Mouse (Mus musculus) embryo, embryonic 10 days (tissue): ENCODE results near the gene Acad12.
A peak's percentile ranks its signal among the peaks of the same experiment; 100 is the strongest.

Experiments
- DNase-seq: peaks from one replicate; pipeline ENCODE4 v3.0.0-alpha.2; 2015; ENCODE audit warnings: low spot score

Gene Acad12

DNA sequence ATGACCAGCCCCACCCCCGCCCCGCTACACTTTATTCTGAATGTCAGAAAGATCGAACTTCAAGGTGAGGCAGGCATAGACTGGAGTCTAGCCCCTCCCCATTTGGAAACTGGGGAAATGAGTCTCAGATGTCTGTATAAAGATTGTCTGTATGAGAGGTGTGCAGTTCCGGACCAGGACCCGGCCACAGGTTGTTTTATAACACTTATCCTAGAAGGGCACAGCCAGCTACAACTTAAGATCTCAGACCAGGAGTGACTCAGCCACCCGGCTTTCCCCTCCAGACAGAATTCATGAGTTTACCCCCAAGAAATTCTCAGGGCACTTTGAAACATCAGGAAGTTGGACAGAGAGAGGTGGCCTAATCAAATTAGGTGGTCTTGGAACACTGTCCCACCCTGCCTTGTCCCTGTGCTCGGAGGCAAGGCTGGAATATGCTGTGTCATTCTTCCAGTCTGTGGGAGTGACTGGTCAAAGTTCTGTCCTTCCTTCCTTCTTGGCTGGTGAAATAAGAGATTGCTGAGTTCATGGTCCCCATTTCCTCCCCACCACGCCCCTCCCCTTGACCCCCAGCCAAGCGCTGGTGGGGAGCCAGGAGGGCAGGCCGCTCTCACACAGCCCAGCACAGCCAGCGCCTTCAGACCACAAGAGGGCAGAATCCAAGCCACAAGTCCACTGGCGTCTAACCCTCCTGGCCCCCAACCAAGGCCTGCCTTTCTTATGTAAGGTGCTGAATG lies 34.8 kb downstream of the Acad12 start:
- peak; percentile 56 for DNase-seq

DNA sequence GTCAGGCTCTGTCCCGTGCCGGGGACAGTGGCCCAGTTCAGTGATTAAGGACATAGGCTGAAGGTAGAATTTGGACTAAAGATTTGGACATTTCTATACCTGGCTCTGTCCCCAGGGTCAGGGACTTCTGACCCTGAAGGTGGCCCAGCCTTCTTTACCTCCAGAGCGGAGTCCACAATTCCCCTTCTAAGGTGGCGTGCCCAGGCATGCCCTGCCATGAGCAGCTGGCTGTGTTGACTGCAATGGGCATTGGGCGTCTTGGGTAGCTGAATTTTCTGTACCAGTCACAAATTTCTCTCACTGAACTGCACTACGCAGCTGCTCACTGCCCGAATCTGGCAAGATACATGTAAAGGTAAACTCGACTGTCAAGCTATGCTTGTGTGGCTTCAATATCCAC lies 36.8 kb downstream of the Acad12 start:
- DNase-seq, result no peak

DNA sequence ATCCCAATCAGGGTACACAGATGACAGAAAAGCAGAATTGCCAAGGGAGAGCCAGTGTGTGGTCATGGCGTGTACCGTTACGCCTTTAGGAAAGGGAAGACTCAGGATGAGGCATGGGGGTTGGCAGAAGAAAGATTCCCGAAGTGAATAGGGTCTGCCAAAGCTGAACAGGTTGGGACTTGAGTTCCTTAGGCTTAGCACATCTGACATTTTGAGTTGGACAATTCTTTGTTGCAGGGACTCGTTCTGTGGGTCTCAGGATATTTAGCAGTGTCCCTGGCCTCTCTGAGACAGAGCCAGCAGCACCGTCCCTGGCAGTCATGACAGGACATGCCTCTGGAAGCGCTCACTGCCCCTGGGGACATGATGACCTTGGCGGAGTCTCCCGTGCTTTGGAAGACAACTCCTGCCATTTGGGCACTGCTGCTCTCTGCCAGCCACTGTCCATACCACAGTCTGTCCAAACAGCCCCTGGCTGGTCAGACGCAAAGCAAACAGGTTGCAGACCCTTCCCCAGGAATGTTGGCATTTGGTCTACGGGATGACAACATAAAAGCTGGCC lies 41.7 kb downstream of the Acad12 start:
- DNase-seq, result no peak

DNA sequence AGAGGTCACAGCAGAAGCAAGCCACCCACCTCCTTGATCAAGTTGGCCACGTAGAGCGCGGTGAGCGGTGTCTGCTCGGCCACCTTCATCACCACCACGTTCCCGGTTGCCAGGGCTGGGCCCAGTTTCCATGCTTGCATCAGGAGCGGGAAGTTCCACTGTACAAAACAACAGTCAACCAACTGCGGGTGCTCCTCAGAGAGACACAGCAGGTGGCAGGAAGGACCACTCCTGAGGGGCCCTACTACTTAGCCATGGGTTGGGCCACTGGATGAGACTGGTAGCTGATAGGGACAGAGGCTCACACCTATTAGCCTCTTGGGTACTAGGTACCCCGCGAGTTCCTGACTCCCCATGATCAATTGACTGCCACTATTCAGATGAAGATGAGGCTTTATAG lies 42.9 kb downstream of the Acad12 start:
- no peak for DNase-seq

DNA sequence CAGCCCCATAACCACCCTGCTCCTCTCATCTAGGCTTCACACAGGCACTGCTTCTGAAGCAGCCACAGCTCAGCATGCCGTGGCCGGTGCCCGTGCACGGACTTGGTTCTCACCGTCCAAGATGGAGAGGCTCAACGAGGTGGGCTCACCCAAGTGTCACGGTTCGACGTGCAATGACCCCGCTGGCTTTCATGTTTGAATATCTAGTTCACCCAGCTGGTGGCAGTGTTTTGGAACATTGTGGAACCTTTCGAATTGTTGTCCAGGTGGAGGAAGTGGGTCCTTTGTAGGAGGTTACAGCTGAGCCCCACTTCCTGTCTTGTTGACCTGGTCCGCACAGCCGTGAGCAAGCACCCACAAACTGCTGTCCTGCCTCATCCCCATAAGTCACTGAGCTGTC lies 44.6 kb downstream of the Acad12 start:
- no peak for DNase-seq

DNA sequence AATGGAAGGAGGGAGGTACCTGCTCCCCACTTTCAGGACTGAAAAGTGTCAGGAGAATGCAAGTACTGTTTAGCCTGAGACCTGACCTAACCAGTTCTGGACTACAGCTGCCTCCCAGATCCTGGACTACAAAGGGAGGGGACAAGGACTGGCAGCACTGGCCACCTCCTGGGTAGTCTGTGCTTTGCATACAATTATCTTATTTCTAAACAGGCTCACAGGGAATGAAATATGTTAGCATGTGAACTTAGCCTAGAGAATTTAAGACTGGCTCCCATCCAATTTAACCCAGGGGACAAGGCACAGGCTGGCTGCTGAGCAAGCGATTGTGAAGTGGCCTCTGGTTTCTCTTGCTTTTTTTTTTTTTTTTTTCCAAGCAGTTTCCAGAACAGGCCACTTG lies 48.0 kb downstream of the Acad12 start:
- no peak for DNase-seq

DNA sequence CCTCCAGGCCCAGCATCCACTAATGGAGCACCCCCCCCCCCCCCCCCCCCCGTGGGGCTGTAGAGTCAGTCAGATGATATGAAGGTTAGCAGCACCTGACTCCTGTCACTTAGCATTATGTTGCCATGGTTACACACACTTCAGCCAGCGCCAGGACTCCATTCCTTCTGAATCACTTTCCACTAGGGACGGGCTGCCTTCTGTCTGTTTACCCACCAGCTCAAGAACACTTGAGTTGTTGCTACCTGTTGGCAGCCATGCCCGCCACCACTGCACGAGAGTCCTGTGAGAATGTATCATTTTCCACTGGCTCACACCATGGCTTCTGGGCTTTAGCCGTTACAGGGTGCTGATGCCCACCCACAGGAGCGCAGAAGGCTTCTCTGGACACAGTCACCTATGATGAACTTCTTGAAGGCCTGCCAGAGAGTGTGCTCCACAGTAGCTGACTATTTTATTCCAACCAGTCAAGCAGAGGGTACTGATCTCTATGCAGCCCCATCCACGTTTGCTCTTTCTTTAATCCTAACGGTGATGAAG lies 48.8 kb downstream of the Acad12 start:
- DNase-seq, result no peak

DNA sequence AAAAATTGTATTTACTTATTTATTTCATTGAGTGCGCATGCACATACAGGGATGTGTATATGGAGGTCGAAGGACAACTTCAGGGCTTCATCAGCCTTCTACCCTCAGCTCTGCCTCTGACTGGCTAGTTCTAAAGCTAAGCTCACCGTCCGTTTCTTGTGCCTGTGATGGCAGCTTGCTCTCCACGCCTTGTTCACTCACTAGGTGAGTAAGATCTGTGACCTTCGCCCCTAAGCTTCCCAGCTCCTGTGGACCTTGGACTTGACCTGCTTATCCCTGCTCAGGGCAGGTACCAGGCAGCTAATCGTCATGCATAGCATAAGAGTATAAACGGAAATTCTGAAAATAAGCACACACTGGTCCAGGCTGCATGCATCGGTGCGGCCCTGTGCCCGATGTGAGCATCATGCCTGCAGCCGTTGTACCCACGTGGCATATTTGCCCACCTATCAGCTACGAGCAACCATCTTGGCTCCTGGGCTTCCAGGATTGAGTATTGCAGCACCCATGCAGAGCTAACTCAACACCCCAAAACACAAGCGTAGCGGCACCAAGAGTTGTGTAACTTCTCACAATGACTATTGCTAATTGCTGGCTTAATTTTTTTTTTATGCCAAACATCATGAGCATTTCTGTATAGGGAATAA lies 52.6 kb downstream of the Acad12 start:
- no peak for DNase-seq

DNA sequence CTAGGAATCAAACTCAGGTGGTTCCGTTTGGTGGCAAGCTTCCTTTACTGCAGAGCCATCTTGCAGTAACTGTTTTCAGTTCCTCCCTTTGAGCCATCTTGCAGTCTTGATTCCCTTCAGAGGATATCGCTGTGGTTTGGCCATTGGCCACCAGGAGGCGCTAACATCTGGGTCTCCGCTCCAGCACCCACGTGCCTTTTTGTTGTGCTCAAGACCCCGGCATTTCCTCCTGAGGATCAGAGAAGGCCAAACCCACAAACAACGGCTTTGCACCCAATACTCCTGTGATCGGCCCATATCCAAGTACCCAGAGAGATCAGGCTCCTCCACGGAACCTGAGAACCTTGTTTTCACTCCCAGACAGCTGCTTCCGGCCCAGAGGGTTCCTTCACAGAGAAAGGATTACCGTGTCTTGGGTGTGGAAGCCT lies 54.3 kb downstream of the Acad12 start:
- DNase-seq, result peak; percentile 90

DNA sequence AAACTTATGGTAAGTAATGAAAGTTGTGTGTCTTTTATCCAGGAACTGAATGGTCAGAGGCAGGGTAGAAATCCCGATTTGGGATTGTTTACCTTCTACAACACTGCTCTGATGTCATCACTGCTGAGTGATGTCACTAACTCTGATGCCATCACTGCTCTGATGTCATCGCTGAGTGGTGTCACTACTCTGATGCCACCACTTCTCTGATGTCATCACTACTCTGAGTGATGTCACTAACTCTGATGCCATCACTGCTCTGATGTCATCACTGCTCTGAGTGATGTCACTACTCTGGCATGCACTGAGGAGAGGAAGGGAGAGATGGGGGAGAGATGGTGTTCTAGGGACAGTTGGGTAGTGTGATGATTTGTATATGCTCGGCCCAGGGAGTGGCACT lies 56.3 kb downstream of the Acad12 start:
- no peak for DNase-seq

DNA sequence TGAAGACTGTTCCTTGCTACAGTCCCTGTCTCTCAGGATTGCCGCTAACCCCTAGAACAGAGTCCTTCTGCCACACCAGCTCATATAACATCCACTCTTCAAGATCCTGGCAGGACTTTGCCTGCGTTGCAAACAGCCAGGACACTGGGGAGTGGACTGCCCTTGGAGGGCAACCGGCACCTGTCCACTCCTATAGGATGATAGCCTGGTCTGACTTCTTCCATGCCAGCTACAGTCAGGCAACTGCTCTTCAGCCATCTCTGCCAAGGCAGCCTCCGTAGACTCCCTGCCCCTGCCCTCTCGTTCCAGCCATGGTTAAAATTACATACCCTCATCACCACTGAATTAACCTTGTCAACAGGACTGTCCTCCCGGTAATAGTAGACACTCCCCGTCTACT lies 69.5 kb downstream of the Acad12 start:
- no peak for DNase-seq

DNA sequence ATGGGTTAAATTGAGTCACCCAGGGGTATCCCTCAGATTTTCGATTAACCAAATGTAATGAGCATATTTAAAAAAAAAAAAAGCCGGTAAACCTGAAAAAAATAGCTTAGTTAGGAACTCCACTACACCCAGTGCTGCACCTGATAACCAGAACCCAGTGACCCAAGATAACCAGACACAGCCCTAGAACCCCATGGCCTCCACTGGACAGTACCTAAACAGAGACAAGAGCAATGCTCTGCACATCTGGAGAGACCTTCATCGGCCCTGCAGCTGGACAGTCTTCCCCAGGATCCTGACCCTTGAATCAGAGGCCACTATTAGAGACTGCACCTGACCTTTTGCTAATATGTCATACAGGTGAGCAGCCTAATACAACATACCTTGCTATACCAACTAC lies 71.7 kb downstream of the Acad12 start:
- no peak for DNase-seq
